Mouse (Mus musculus): Measurements from ENCODE around the gene Raver1.

Raver1 gene

GRCm38 (mm10) chr9:21091707-21092320 lies at the start of gene Raver1, which contains the start of gene Gm38431:
Raver1 (minus strand) TSS chr9:21092008.
Gm38431 (minus strand) TSS chr9:21091997.
- CTCF ChIA-PET = interaction anchor here in 2 of 4 experiments (0.7 to 1.8 kb wide), 7 partner anchors 8 to 310 kb away, joined by 3 to 7 read pairs (median 5); partner anchors contain the start of gene Eif3g (in 1 of the 2)
- POLR2A ChIA-PET = interaction anchor here (0.6 to 14.3 kb wide), 223 partner anchors 8 to 1074 kb away, joined by 3 to 353 read pairs (median 5); partner anchors contain the start of genes Eif3g (in 3 of the 4), Fdx1l (in 3 of the 4), Icam4 (in 3 of the 4) and Icam5 (in 3 of the 4)

- ChIA-PET CTCF (interaction anchor here in 3 of 4 experiments (0.6 to 0.8 kb wide), 4 partner anchors 12 to 127 kb away, joined by 3 to 4 read pairs (median 3); partner anchors contain the start of gene Atg4d (in 1 of the 3)), POLR2A (interaction anchor here in 3 of 4 experiments (0.6 to 9.8 kb wide), 14 partner anchors 8 to 247 kb away, joined by 3 to 52 read pairs (median 5); partner anchors contain the start of genes Gm38431 (in 2 of the 3), Raver1 (in 2 of the 3), Eif3g (in 1 of the 3) and Fdx1l (in 1 of the 3))
These were observed 46.6 kb upstream of the Raver1 start for GRCm38 (mm10) chr9:21138386-21138785.

- CTCF ChIA-PET = interaction anchor here (0.5 to 2.1 kb wide), 59 partner anchors 9 to 1422 kb away, joined by 3 to 16 read pairs (median 4); partner anchors contain the start of genes Eif3g (in 2 of the 4), Gm38431 (in 1 of the 4), Icam1 (in 1 of the 4) and Raver1 (in 1 of the 4)
- POLR2A ChIA-PET = interaction anchor here (0.6 to 9.8 kb wide), 42 partner anchors 9 to 279 kb away, joined by 3 to 52 read pairs (median 4); partner anchors contain the start of genes Eif3g (in 2 of the 4), Fdx1l (in 2 of the 4), Gm38431 (in 2 of the 4) and Raver1 (in 2 of the 4)
These were observed 45.4 kb upstream of the Raver1 start for GRCm38 (mm10) chr9:21137229-21137628.

- ChIA-PET CTCF (interaction anchor here (0.6 to 2.1 kb wide), 43 partner anchors 9 to 1423 kb away, joined by 3 to 16 read pairs (median 5); partner anchors contain the start of genes Eif3g (in 2 of the 4), Gm38431 (in 1 of the 4), Icam1 (in 1 of the 4) and Raver1 (in 1 of the 4)), POLR2A (interaction anchor here (0.6 to 9.8 kb wide), 39 partner anchors 10 to 396 kb away, joined by 3 to 52 read pairs (median 4); partner anchors contain the start of genes Fdx1l (in 2 of the 4), Gm38431 (in 2 of the 4), Icam1 (in 2 of the 4) and Raver1 (in 2 of the 4))
These were observed 44.6 kb upstream of the Raver1 start for GRCm38 (mm10) chr9:21136401-21136800.

GRCm38 (mm10) chr9:21135941-21136381 lies 44.2 kb upstream of the Raver1 start:
- CTCF ChIA-PET = interaction anchor here in 3 of 4 experiments (0.6 to 2.1 kb wide), 12 partner anchors 12 to 296 kb away, joined by 3 to 9 read pairs (median 6); partner anchors contain the start of gene Eif3g (in 2 of the 3)
- POLR2A ChIA-PET = interaction anchor here in 3 of 4 experiments (0.7 to 9.8 kb wide), 21 partner anchors 10 to 396 kb away, joined by 3 to 52 read pairs (median 4); partner anchors contain the start of genes Gm38431 (in 2 of the 3), Icam1 (in 2 of the 3), Raver1 (in 2 of the 3) and Eif3g (in 1 of the 3)

GRCm38 (mm10) chr9:21135329-21135890 lies 43.6 kb upstream of the Raver1 start:
- ChIA-PET POLR2A (interaction anchor here in 2 of 4 experiments (0.8 to 9.8 kb wide), 12 partner anchors 11 to 237 kb away, joined by 3 to 52 read pairs (median 4); partner anchors contain the start of genes Gm38431 (in 2 of the 2), Icam1 (in 2 of the 2), Raver1 (in 2 of the 2) and Eif3g (in 1 of the 2)), CTCF (interaction anchor here in 1 of 4 experiments (0.5 kb wide), 1 partner anchor 122 kb away, joined by 7 read pairs; no protein-coding TSS in a partner anchor)

GRCm38 (mm10) chr9:21134595-21135328 lies 43.0 kb upstream of the Raver1 start:
- POLR2A ChIA-PET = interaction anchor here in 3 of 4 experiments (0.8 to 9.8 kb wide), 14 partner anchors 10 to 256 kb away, joined by 3 to 52 read pairs (median 3); partner anchors contain the start of genes Gm38431 (in 2 of the 3), Raver1 (in 2 of the 3), Eif3g (in 1 of the 3) and Fdx1l (in 1 of the 3)
- CTCF ChIA-PET = interaction anchor here in 3 of 4 experiments (0.5 to 1.1 kb wide), 5 partner anchors 34 to 191 kb away, joined by 3 to 10 read pairs (median 4); partner anchors contain the start of gene Zglp1 (in 1 of the 3)

GRCm38 (mm10) chr9:21133064-21133707 lies 41.4 kb upstream of the Raver1 start:
- CTCF ChIA-PET = interaction anchor here in 2 of 4 experiments (0.9 to 1.2 kb wide), 5 partner anchors 11 to 376 kb away, joined by 3 to 4 read pairs (median 3); no protein-coding TSS in a partner anchor
- POLR2A ChIA-PET = interaction anchor here in 3 of 4 experiments (0.6 to 9.8 kb wide), 14 partner anchors 9 to 235 kb away, joined by 3 to 52 read pairs (median 5); partner anchors contain the start of genes Gm38431 (in 2 of the 3), Raver1 (in 2 of the 3), Eif3g (in 1 of the 3) and Icam1 (in 1 of the 3)

- POLR2A ChIA-PET = interaction anchor here in 3 of 4 experiments (0.5 to 9.8 kb wide), 25 partner anchors 8 to 277 kb away, joined by 3 to 52 read pairs (median 5); partner anchors contain the start of genes Gm38431 (in 2 of the 3), Raver1 (in 2 of the 3), Fdx1l (in 1 of the 3) and Icam1 (in 1 of the 3)
- CTCF ChIA-PET = interaction anchor here in 2 of 4 experiments (0.5 to 1.2 kb wide), 6 partner anchors 12 to 375 kb away, joined by 3 to 4 read pairs (median 3); no protein-coding TSS in a partner anchor
These were observed 40.4 kb upstream of the Raver1 start for GRCm38 (mm10) chr9:21132102-21132775.

- ChIA-PET CTCF (interaction anchor here (0.5 to 1.4 kb wide), 16 partner anchors 9 to 391 kb away, joined by 3 to 7 read pairs (median 3); partner anchors contain the start of genes Cdkn2d (in 1 of the 4) and Eif3g (in 1 of the 4)), POLR2A (interaction anchor here in 3 of 4 experiments (0.5 to 2.6 kb wide), 41 partner anchors 10 to 278 kb away, joined by 3 to 26 read pairs (median 3); partner anchors contain the start of genes Gm38431 (in 3 of the 3), Raver1 (in 3 of the 3), Fdx1l (in 2 of the 3) and Eif3g (in 1 of the 3))
These were observed 39.5 kb upstream of the Raver1 start, which contains the start of gene Tyk2 for GRCm38 (mm10) chr9:21131059-21131956. Tyk2 (minus strand) TSS chr9:21131243.

- ChIA-PET POLR2A (interaction anchor here in 2 of 4 experiments (0.5 to 3.5 kb wide), 8 partner anchors 8 to 102 kb away, joined by 3 to 16 read pairs (median 4); partner anchors contain the start of genes Gm38431 (in 2 of the 2) and Raver1 (in 2 of the 2)), CTCF (interaction anchor here in 3 of 4 experiments (0.7 to 1.2 kb wide), 4 partner anchors 10 to 65 kb away, joined by 3 read pairs; no protein-coding TSS in a partner anchor)
These were observed 34.4 kb upstream of the Raver1 start for GRCm38 (mm10) chr9:21126259-21126627.

GRCm38 (mm10) chr9:21125502-21126258 lies 33.9 kb upstream of the Raver1 start:
- ChIA-PET POLR2A (interaction anchor here in 3 of 4 experiments (0.6 to 3.5 kb wide), 13 partner anchors 8 to 132 kb away, joined by 3 to 16 read pairs (median 5); partner anchors contain the start of genes Gm38431 (in 2 of the 3) and Raver1 (in 2 of the 3)), CTCF (interaction anchor here in 3 of 4 experiments (0.7 to 1.2 kb wide), 4 partner anchors 11 to 66 kb away, joined by 3 read pairs; no protein-coding TSS in a partner anchor)

- ChIA-PET POLR2A (interaction anchor here in 3 of 4 experiments (0.6 to 3.5 kb wide), 14 partner anchors 9 to 180 kb away, joined by 3 to 17 read pairs (median 6); partner anchors contain the start of genes Gm38431 (in 2 of the 3) and Raver1 (in 2 of the 3)), CTCF (no interaction called here)
These were observed 33.0 kb upstream of the Raver1 start for GRCm38 (mm10) chr9:21124837-21125236.
